Mouse (Mus musculus): ENCODE data around the gene Kcnma1.

Gene Kcnma1

DNA sequence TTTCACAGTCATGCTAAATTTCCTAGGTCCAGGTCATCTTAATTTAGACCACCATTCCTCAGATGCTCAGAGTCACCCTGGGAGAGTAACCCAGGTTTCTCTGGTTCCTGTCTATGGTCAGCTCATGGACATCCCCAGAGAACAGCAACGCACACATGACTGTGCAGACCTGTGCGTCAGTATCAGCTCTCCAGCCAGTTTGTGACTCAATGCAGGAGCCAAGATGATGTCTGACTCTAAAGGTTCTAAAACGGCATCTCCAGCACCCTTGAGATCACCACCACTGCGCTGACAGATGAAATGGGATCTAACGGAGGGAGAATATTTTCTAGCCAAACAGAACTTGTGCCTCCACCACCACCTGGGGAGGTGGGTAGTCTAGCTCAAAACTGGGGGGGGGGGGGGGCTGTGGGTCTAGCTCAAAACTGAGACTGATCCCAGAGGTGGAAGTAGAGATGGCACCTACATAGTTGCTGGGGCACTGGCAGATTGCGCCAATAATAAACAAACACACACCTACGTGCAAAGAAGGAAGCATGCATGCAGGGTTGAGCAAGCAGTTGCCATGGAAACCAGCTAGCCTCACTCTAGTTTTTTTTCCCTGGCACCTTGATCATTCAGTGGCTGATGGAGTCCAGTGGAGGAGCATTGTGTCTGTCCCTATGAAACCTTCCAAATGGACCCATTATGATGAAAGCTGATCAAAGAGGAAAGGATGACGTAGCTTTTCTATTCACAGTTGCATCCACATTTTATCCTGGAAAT, 231.3 kb downstream of the Kcnma1 start:
- no peak for DNase-seq (ENCODE audit: low read depth)

GRCm38 (mm10) chr14:23774542-23774941, 239.7 kb downstream of the Kcnma1 start:
- no peak for DNase-seq (ENCODE audit: low read depth)

- DNase-seq (ENCODE audit: low read depth): no peak
Observed at GRCm38 (mm10) chr14:23772685-23773084, 241.6 kb downstream of the Kcnma1 start.

GRCm38 (mm10) chr14:23771794-23772193, 242.5 kb downstream of the Kcnma1 start:
- no peak for DNase-seq (ENCODE audit: low read depth)

DNA sequence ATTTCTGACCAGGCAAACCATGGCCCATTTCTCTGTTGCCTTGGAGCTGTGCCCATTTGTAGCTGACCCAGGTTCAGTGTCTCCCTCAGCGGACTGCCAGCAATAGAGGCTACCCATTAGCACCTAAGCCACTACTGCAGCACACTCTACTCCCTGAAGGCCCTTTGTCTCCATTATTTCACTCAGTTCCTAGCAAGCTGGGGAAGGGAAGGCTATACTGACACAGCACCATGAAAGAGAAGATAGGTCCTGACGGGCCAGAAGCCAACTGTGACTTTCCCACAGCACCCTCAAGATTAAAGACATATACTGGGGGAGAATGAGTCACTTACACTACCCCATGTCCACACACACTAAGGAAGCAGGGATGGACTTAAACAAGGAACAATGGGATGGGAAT, 251.8 kb downstream of the Kcnma1 start:
- no peak for DNase-seq (ENCODE audit: low read depth)

DNA sequence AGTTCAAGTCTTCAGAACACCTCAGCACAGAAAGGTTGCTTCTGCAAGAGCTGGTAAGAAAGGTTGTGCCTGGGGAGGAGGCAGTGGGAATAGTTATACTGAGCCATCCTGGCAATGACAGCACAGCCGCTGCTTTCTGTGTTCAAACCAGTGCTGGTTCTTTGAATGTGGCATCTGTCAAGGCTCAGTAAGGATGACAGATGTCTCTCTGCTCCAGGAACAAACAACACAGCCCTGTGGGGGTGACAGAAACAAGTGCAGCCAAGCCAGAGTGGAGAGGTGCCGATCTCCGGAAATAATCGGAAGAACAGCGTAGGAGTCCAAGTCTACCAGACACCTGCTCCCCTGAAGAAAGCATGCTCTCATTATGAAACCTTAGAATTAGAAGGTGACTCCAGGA, 254.7 kb downstream of the Kcnma1 start:
- no peak for DNase-seq (ENCODE audit: low read depth)

- no peak for DNase-seq (ENCODE audit: low read depth)
Observed at GRCm38 (mm10) chr14:23758421-23758820, 255.9 kb downstream of the Kcnma1 start.

DNA sequence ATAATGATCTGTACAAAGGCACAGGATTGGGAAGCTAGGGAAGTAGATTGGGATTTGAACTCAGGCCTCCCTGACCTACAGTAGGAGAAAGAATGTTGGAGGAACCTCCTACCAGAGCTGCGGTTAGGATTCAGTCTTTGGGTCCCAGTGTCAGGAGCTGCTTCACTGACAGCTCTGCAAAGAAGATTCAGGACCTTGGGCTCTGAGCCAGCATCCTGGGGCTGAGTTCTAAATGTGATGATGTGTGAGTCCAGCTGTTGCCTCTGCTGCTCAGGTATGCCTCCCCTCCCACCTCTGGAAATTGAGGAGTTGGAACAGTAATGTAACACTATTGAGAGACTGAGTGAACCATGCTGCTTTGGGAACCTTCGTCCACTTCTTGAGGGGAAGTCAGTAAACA, 266.3 kb downstream of the Kcnma1 start:
- no peak for DNase-seq (ENCODE audit: low read depth)

GRCm38 (mm10) chr14:23746976-23747375, 267.3 kb downstream of the Kcnma1 start:
- no peak for DNase-seq (ENCODE audit: low read depth)

DNA sequence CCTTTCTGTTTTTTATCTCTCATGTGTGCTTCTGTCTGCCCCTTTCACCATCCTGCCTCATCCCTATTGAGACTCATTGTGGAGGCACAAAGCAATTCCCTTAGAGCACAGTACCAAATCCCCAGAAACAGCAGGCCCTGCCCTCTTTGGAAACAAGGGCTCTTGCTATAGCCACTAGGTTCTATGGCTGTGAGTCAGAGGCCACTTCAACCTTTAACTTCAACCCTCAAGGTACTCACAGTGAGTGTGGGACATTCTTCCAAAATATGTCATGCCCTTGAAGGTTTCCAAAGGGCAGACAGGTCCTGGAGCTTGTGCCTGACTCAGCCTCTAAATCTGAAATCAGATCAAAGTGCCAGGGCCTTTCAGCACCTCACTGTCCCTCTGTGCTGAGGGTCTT, 272.8 kb downstream of the Kcnma1 start:
- DNase-seq (ENCODE audit: low read depth): no peak

DNA sequence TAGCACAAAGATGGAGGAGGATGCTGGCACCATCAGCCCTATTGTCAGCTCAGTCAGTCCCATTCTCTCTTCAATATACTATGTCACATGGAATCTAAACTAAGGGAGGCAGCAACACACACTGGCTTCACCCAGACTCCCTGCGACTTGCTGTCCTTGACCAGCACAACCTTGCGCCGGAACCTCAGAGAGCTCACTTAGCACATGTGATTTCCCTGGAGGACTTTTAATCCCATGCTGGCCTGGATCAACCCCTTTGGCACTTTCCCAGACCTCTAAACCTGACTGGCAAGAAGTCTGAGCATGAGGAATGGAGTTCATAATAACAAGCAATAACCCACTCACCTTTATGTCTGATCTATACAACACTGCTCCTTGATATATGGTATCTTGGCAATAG, 280.1 kb downstream of the Kcnma1 start:
- no peak for DNase-seq (ENCODE audit: low read depth)

DNA sequence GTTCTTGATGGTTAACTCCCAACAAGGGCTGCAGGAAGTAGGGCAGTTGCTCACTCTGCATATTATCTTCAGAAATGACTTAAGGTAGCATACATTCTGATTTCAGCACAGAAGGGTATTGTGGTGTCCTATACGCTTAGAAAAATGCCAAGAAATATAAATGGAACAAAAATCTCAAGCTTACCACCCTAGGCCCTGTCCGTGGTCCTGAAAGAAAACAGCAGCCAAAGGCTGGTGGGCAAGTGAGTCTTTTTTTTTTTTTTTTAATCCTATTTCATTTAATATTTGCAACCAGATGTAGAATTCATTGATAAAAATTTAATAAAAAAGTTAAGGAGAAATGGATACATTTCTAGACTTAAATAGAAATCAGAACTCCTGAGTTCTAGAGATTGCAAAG, 284.9 kb downstream of the Kcnma1 start:
- DNase-seq (ENCODE audit: low read depth): no peak

GRCm38 (mm10) chr14:23723701-23724430, 290.4 kb downstream of the Kcnma1 start:
- no peak for DNase-seq (ENCODE audit: low read depth)

- no peak for DNase-seq (ENCODE audit: low read depth)
Observed at GRCm38 (mm10) chr14:23719246-23719645, 295.0 kb downstream of the Kcnma1 start.

DNA sequence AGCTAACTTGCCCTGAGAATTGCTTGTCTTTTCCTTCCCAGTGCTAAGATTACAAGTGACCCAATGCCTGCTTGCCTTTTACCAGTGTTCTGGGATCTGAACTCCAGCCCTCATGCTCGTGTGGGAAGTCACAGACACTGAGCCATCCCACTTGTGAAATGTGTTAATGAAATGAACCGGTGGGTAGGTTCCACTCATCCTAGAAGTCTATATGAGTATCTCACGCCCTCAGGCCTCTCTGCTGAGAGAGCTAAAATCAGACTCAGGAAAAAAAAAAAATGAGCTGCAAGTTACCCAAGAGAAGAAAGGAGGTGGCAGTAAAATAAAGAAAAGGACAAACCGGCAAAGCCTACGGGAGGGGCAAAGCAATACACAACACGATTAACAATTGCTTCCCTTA, 295.6 kb downstream of the Kcnma1 start:
- DNase-seq (ENCODE audit: low read depth): no peak

GRCm38 (mm10) chr14:23714396-23715131, 299.7 kb downstream of the Kcnma1 start:
- no peak for DNase-seq (ENCODE audit: low read depth)

- DNase-seq (ENCODE audit: low read depth): no peak
Observed at GRCm38 (mm10) chr14:23712891-23713290, 301.4 kb downstream of the Kcnma1 start.

DNA sequence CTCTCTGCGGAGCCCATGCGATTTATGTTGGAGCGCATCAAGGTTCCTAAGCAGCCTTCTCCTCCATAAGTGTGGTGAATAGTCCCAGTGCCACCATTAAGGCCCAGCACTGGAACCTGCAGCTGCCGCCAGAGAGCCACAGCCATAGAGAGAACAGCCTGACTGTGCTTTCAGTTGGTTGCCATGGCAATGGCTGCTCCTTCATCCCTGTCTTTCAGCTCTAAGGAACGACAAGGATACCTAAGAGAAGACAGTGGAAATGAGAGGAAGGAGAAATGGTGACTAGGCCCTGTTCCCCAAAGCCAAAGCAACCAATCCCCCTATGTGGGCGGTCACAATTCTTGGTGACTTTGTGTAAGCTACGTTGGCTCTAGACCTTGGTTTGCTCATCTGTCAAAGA, 303.3 kb downstream of the Kcnma1 start:
- no peak for DNase-seq (ENCODE audit: low read depth)

- no peak for DNase-seq (ENCODE audit: low read depth)
Observed at GRCm38 (mm10) chr14:23706837-23707236, 307.5 kb downstream of the Kcnma1 start.

DNA sequence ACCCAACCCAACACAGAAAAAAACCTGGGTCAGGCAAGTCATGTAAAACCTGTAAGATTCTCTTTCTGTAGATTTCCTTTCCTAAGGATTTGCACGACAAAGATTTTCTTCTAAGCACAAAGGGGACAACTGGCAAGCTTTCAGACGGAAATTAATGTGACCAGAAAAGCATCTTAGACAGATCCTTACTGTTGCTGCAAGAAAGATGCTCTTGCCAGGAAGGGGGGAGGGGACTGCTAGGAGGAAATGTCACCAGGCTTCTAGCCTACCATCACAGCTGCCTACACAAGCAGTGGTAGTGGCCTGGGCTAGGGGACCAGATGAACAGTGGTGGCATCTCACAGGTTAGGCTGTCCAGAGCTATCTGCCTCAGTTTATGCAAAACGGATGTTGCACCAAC, 308.6 kb downstream of the Kcnma1 start:
- DNase-seq (ENCODE audit: low read depth): no peak

GRCm38 (mm10) chr14:23704303-23704702, 310.0 kb downstream of the Kcnma1 start:
- DNase-seq (ENCODE audit: low read depth): no peak

DNA sequence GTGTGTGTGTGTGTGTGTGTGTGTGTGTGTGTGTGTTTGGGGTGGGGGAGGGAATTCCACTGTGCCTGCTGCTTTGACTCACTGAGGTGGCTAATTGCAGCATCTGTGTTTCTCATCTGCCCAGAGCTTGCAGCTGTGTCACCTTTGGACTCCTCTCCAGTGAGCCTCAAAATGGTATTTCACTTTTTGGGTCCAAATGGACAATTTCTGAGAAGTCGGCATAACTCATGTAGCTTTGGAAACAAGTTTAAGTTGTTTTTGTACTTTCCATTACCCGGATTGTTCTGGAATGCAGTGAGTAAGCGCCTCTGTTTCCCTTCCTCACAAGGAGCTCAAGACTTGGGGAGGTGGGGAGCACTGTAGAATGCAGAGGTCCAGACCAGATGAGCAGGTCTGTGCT, 317.9 kb downstream of the Kcnma1 start:
- no peak for DNase-seq (ENCODE audit: low read depth)

DNA sequence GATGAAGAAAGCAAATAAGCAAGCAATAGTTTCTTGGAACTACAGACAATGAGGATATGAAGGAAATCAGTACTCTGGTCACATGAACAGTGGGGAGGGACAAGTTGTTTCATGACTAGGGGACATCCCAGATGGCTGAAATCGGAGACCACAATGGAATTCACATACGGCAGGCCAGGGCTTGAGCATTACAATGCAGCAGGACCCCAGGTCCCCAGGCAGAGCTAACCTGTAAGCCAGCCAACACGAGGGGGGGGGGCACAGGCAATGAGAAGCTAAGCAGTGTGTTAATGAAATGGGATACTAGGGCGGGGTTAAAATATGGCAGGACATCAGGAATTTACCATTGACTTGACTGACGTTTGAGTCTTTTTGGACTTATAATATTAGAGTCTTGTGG, 324.6 kb downstream of the Kcnma1 start:
- DNase-seq (ENCODE audit: low read depth): no peak

All from c-Kit-positive CD71-positive TER-119-negative erythroid progenitor cells, embryonic 14.5 days (primary cell).